Mouse (Mus musculus): ENCODE measurements around the gene Fzr1. TPM values are rescaled to one million over a fixed set of nuclear protein-coding genes. Genes with fewer than 3 reads are reported as not detected.

Fzr1 gene
- polyA plus RNA-seq, 1 experiment from 2014 or later: 51.4 TPM

GRCm38 (mm10) chr10:81326858-81327257 is 51.5 kb downstream of the Fzr1 start:
- H3K36me3 ChIP-seq (ENCODE audit: control insufficient read depth, insufficient read depth, low read length): peaks cover 44% of the 10 kb centered on the region
- no peak for DNase-seq (ENCODE audit: low spot score)
- no peak for ATAC-seq (ENCODE audit: low FRiP score, low TSS enrichment)
- no peak for TF ChIP-seq EP300 (optimal IDR thresholded peaks at IDR 0.05)
- TF ChIP-seq CTCF (IDR thresholded peaks at IDR 0.05; ENCODE audit: low read depth): no peak
- H3K4me3 ChIP-seq (ENCODE audit: low read depth, low read length): no peak overlapping the region
- WGBS: 78% methylated on average over 6 of the region's 6 CpGs
- peak overlapping the region; percentile 35; the same call in 1 of the 2 replicates for H3K27ac ChIP-seq (replicated peaks)
- no peaks in the 10 kb centered on the region for H3K27me3 ChIP-seq (ENCODE audit: control insufficient read depth, insufficient read depth, low read length)
- H3K9me3 ChIP-seq (ENCODE audit: control insufficient read depth, low read length): no peaks in the 10 kb centered on the region
- no peak overlapping the region for H3K9ac ChIP-seq (ENCODE audit: low read length)
- no peak overlapping the region for H3K4me2 ChIP-seq (replicated peaks; ENCODE audit: low read depth)
- H3K4me1 ChIP-seq (replicated peaks; ENCODE audit: control insufficient read depth, insufficient read depth): peaks cover 11% of the 10 kb centered on the region

DNA sequence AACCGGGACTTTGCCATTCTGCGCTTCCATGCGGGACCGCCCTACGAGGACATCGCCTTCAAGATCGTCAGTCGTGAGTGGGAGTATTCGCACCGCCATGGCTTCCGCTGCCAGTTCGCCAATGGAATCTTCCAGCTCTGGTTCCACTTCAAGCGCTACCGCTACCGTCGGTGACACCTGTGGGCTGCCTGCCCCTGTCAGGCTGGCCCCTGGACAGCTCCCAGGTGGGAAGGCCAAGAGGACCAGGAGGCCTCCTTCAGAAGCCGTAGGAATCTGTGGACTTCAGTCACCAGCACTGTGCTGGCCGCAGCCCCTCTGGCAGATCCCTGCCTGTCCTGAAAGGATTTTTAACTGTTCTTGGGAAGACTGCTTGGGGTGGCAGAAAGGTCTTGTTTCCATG is 52.5 kb downstream of the Fzr1 start:
- no peaks in the 10 kb centered on the region for H3K27me3 ChIP-seq (ENCODE audit: control insufficient read depth, insufficient read depth, low read length)
- 92% methylated on average over 18 of the region's 18 CpGs for WGBS
- no peak overlapping the region for H3K27ac ChIP-seq (replicated peaks)
- H3K9me3 ChIP-seq (ENCODE audit: control insufficient read depth, low read length): no peaks in the 10 kb centered on the region
- peaks cover 14% of the 10 kb centered on the region for H3K4me1 ChIP-seq (replicated peaks; ENCODE audit: control insufficient read depth, insufficient read depth)
- no peak for DNase-seq (ENCODE audit: low spot score)
- H3K9ac ChIP-seq (ENCODE audit: low read length): no peak overlapping the region
- no peak for ATAC-seq (ENCODE audit: low FRiP score, low TSS enrichment)
- no peak overlapping the region for H3K4me2 ChIP-seq (replicated peaks; ENCODE audit: low read depth)
- no peak overlapping the region for H3K4me3 ChIP-seq (ENCODE audit: low read depth, low read length)
- TF ChIP-seq EP300 (optimal IDR thresholded peaks at IDR 0.05): no peak
- no peak for TF ChIP-seq CTCF (IDR thresholded peaks at IDR 0.05; ENCODE audit: low read depth)
- peaks cover 44% of the 10 kb centered on the region for H3K36me3 ChIP-seq (ENCODE audit: control insufficient read depth, insufficient read depth, low read length)

GRCm38 (mm10) chr10:81325176-81325575 is 53.1 kb downstream of the Fzr1 start:
- WGBS: 94% methylated on average over 21 of the region's 21 CpGs
- no peak overlapping the region for H3K4me2 ChIP-seq (replicated peaks; ENCODE audit: low read depth)

GRCm38 (mm10) chr10:81323791-81324530 is 54.4 kb downstream of the Fzr1 start:
- Histone ChIP-seq H3K9me3 (ENCODE audit: control insufficient read depth, low read length) (no peaks in the 10 kb centered on the region), H3K4me2 (replicated peaks; ENCODE audit: low read depth) (no peak overlapping the region), H3K9ac (ENCODE audit: low read length) (no peak overlapping the region), H3K4me3 (ENCODE audit: low read depth, low read length) (no peak overlapping the region), H3K4me1 (replicated peaks; ENCODE audit: control insufficient read depth, insufficient read depth) (peaks cover 8% of the 10 kb centered on the region; the same call in 1 of the 2 replicates), H3K36me3 (ENCODE audit: control insufficient read depth, insufficient read depth, low read length) (peaks cover 44% of the 10 kb centered on the region), H3K27me3 (ENCODE audit: control insufficient read depth, insufficient read depth, low read length) (no peaks in the 10 kb centered on the region), H3K27ac (replicated peaks) (no peak overlapping the region)
- no peak for ATAC-seq (ENCODE audit: low FRiP score, low TSS enrichment)
- DNase-seq (ENCODE audit: low spot score): no peak
- TF ChIP-seq EP300 (optimal IDR thresholded peaks at IDR 0.05) (no peak), CTCF (IDR thresholded peaks at IDR 0.05; ENCODE audit: low read depth) (no peak)
- 91% methylated on average over 18 of the region's 18 CpGs for WGBS

More at GRCm38 (mm10) chr10:81325176-81325575, 53.1 kb downstream of the Fzr1 start:
- ATAC-seq (ENCODE audit: low FRiP score, low TSS enrichment): no peak
- Histone ChIP-seq H3K36me3 (ENCODE audit: control insufficient read depth, insufficient read depth, low read length) (peaks cover 44% of the 10 kb centered on the region), H3K4me1 (replicated peaks; ENCODE audit: control insufficient read depth, insufficient read depth) (peaks cover 11% of the 10 kb centered on the region), H3K4me3 (ENCODE audit: low read depth, low read length) (no peak overlapping the region), H3K9me3 (ENCODE audit: control insufficient read depth, low read length) (no peaks in the 10 kb centered on the region), H3K9ac (ENCODE audit: low read length) (no peak overlapping the region), H3K27me3 (ENCODE audit: control insufficient read depth, insufficient read depth, low read length) (no peaks in the 10 kb centered on the region), H3K27ac (replicated peaks) (no peak overlapping the region)
- DNase-seq (ENCODE audit: low spot score): no peak
- no peak for TF ChIP-seq CTCF (IDR thresholded peaks at IDR 0.05; ENCODE audit: low read depth)
- TF ChIP-seq EP300 (optimal IDR thresholded peaks at IDR 0.05): no peak

- H3K36me3 ChIP-seq (ENCODE audit: control insufficient read depth, insufficient read depth, low read length): peaks cover 44% of the 10 kb centered on the region
- ATAC-seq (ENCODE audit: low FRiP score, low TSS enrichment): no peak
Observed at GRCm38 (mm10) chr10:81323141-81323775, 55.1 kb downstream of the Fzr1 start.

DNA sequence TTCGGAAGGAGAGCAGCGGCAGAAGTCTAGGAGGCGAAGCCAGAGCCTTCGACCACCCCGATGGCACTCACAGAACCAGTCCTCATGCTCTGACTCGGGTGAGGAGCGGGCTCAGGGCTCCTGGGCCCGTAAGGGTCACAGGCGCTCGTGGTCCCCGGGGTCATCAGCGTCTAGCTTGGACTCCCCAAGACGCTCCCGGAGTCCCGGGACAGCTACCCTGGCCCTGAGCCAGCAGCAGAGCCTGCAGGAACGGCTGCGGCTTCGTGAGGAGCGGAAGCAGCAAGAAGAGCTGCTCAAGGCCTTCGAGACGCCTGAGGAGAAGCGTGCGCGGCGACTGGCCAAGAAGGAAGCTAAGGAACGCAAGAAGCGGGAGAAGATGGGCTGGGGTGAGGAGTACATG is 55.9 kb downstream of the Fzr1 start:
- TF ChIP-seq CTCF (IDR thresholded peaks at IDR 0.05; ENCODE audit: low read depth) (no peak), EP300 (optimal IDR thresholded peaks at IDR 0.05) (no peak)
- DNase-seq (ENCODE audit: low spot score): no peak
- Histone ChIP-seq H3K4me2 (replicated peaks; ENCODE audit: low read depth) (no peak overlapping the region), H3K4me1 (replicated peaks; ENCODE audit: control insufficient read depth, insufficient read depth) (peaks cover 10% of the 10 kb centered on the region; the same call in 1 of the 2 replicates), H3K27me3 (ENCODE audit: control insufficient read depth, insufficient read depth, low read length) (no peaks in the 10 kb centered on the region), H3K27ac (replicated peaks) (no peak overlapping the region), H3K4me3 (ENCODE audit: low read depth, low read length) (no peak overlapping the region), H3K9me3 (ENCODE audit: control insufficient read depth, low read length) (no peaks in the 10 kb centered on the region), H3K36me3 (ENCODE audit: control insufficient read depth, insufficient read depth, low read length) (peaks cover 44% of the 10 kb centered on the region), H3K9ac (ENCODE audit: low read length) (no peak overlapping the region; the same call in 1 of the 2 replicates)
- ATAC-seq (ENCODE audit: low FRiP score, low TSS enrichment): no peak
- WGBS: 89% methylated on average over 27 of the region's 27 CpGs

More at GRCm38 (mm10) chr10:81323141-81323775, 55.1 kb downstream of the Fzr1 start:
- H3K4me1 ChIP-seq (replicated peaks; ENCODE audit: control insufficient read depth, insufficient read depth): peaks cover 10% of the 10 kb centered on the region; the same call in 1 of the 2 replicates
- H3K27ac ChIP-seq (replicated peaks): no peak overlapping the region
- no peak overlapping the region for H3K9ac ChIP-seq (ENCODE audit: low read length)
- no peaks in the 10 kb centered on the region for H3K9me3 ChIP-seq (ENCODE audit: control insufficient read depth, low read length)
- DNase-seq (ENCODE audit: low spot score): no peak
- no peaks in the 10 kb centered on the region for H3K27me3 ChIP-seq (ENCODE audit: control insufficient read depth, insufficient read depth, low read length)
- H3K4me2 ChIP-seq (replicated peaks; ENCODE audit: low read depth): no peak overlapping the region
- TF ChIP-seq CTCF (IDR thresholded peaks at IDR 0.05; ENCODE audit: low read depth) (no peak), EP300 (optimal IDR thresholded peaks at IDR 0.05) (no peak)
- H3K4me3 ChIP-seq (ENCODE audit: low read depth, low read length): no peak overlapping the region
- 89% methylated on average over 23 of the region's 23 CpGs for WGBS

Measured in stomach, postnatal 0 days (tissue).